Mouse (Mus musculus) heart, embryonic 12.5 days (tissue): Measurements from ENCODE around the gene Ube2e1. TPM values are rescaled to one million over a fixed set of nuclear protein-coding genes. Genes with fewer than 3 reads are reported as not detected.
"Not testable (repeated sequence)": the region's sequence is repeated elsewhere in the genome, so short reads cannot be mapped to it uniquely, and the experiment has no call there.

ENCODE experiments used
- ATAC-seq: fragments of 200-750 bp; cut with Nextera tagmentation; 2 replicates; pipeline ENCODE4 v1.8.0; 2017; ENCODE audit warnings: moderate TSS enrichment, moderate library complexity; ENCODE audit not compliant: insufficient number of reproducible peaks, low FRiP score
- H3K27ac ChIP-seq: fragments of 300-500 bp; sonication (generic); 2 replicates; pipeline ENCODE4 v1.5.1; 2016; ENCODE audit warnings: mild to moderate bottlenecking, moderate library complexity; ENCODE audit not compliant: poor library complexity, severe bottlenecking
- H3K27me3 ChIP-seq: fragments of 300-500 bp; sonication (generic); replicated peaks from 2 replicates; pipeline ENCODE4 v1.6.1; 2016; ENCODE audit warnings: mild to moderate bottlenecking, moderate library complexity
- H3K36me3 ChIP-seq: fragments of 300-500 bp; sonication (generic); 2 replicates; pipeline ENCODE4 v1.6.1; 2016; ENCODE audit warnings: mild to moderate bottlenecking, moderate library complexity
- H3K4me1 ChIP-seq: fragments of 300-500 bp; sonication (generic); replicated peaks from 2 replicates; pipeline ENCODE4 v1.6.1; 2016; ENCODE audit warnings: mild to moderate bottlenecking
- H3K4me2 ChIP-seq: fragments of 300-500 bp; sonication (generic); 2 replicates; pipeline ENCODE4 v1.6.1; 2016; ENCODE audit warnings: mild to moderate bottlenecking, moderate library complexity
- H3K4me3 ChIP-seq: fragments of 300-500 bp; sonication (generic); 2 replicates; pipeline ENCODE4 v1.5.1; 2016; ENCODE audit warnings: mild to moderate bottlenecking
- H3K9ac ChIP-seq: fragments of 300-500 bp; sonication (generic); 2 replicates; pipeline ENCODE4 v1.6.1; 2016; ENCODE audit warnings: mild to moderate bottlenecking, moderate library complexity
- H3K9me3 ChIP-seq: fragments of 300-500 bp; sonication (generic); replicated peaks from 2 replicates; pipeline ENCODE4 v1.6.1; 2016; ENCODE audit warnings: mild to moderate bottlenecking, moderate library complexity
- WGBS: fragments of 180-500 bp; shearing (Covaris S2); methylation state at CpG from one replicate; pipeline ENCODE4 v1.1.7; 2016; 5-methylcytosine and 5-hydroxymethylcytosine counted together
- polyA plus RNA-seq: library from polyadenylated mRNA; unstranded; fragments of >200 nt; fragmentation: Nextera tagmentation; extraction: Ambion mirVana; gene quantifications from 2 replicates; pipeline ENCODE4 v1.2.1, GENCODE M21; 2016

Gene Ube2e1
- polyA plus RNA-seq, 1 experiment from 2014 or later: 57.4 TPM

DNA sequence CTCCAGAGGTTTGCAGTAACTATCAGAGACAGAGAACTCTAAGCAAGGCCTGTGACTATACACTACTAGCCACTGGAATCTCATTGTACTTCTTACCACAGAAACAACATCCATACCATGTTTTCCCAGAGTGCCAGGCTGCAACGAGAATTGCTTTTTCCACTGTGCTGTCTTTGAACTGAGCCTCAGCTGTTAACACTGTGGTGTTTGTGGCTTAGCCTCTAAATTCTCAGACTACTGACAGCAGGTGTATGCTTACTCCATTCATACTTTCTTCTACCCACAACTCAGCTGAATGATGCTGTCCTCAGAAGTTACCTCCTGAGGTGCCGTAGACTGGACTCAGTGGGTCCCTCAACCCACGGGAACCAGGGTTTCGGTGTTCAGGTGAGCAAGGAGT, 89.9 kb downstream of the Ube2e1 start:
- WGBS: 86% methylated on average over 4 of the region's 4 CpGs
- H3K27me3 ChIP-seq: no peaks in the 10 kb centered on the region
- H3K36me3 ChIP-seq: no peaks in the 10 kb centered on the region
- no peak overlapping the region for H3K27ac ChIP-seq
- no peak for ATAC-seq
- H3K9ac ChIP-seq: no peak overlapping the region
- no peak overlapping the region for H3K4me3 ChIP-seq
- H3K4me2 ChIP-seq: no peak overlapping the region
- no peaks in the 10 kb centered on the region for H3K9me3 ChIP-seq
- peaks cover 4% of the 10 kb centered on the region for H3K4me1 ChIP-seq

DNA sequence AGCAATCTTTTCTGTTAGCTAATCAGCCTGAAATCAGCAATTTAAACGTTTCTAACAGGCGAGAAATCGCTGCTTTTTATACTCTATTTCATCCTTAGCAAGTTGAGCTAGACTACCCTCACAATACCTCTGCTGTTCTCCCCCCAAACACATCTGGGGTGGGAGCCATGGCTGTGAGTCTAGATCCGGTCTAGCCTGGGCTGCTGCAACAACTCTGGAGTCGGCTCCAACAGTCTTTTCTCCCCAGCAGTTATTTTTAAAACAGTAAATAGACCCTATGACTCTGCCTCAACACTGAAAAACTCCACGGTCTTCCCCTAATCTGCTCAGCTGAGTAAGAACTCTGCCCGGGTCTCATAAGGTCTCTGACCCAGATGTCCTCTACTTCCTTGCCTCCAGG, 91.5 kb downstream of the Ube2e1 start:
- H3K4me2 ChIP-seq: no peak overlapping the region
- H3K4me3 ChIP-seq: no peak overlapping the region
- H3K27me3 ChIP-seq: no peaks in the 10 kb centered on the region
- no peak overlapping the region for H3K27ac ChIP-seq
- WGBS: 58% methylated on average over 7 of the region's 7 CpGs
- ATAC-seq: no peak
- H3K36me3 ChIP-seq: no peaks in the 10 kb centered on the region
- peaks cover 7% of the 10 kb centered on the region for H3K4me1 ChIP-seq
- no peak overlapping the region for H3K9ac ChIP-seq
- H3K9me3 ChIP-seq: no peaks in the 10 kb centered on the region

DNA sequence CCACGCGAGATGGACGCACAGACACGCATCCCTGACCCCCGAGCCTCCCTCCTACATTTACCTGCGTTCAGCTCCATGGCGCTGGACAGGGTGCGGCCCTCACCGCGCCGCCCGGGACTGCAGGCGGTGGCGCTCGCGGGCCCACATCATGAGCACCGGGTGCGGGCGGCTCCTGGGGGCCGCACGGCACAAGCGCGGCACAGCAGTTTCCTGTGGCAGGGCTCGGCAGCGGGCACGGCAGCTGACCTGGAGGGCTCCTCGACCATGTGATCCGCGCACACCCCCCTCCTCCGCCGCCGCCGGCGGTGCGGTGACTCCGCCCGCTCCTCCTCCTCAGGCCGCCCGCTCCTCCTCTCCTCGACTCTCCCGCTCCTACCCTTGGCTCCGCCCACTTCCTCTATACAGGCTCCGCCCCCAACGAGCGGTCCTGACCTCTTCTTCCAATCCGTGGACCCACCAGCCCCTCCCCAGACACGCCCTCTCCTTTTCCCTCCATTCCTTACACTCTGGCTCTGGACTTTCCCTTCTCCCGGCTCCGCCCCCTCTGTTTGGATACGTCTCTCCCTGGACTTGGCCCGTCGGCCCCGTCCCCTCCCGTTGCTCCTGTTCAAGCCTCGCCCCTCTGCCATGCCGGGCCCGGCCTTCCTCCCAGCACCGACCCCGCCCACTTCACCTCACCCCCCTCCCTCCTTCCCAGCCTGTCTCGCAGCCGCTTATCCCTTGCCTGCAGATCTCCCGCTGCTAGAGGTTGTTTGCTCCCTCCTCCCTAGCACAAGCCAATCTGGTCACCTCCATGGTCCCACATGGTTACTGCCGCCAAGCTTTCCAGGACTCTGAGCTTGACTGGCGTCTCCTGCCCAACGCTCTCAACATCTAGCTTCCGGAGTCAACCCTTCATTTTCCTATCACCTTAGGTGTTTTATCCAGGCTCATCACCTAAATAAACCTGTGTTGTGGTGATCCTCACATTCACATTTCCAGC, 92.6 kb downstream of the Ube2e1 start, which contains the start of gene Nr1d2:
Gene Nr1d2 (minus strand): TSS at position 378 of the 982 bp plus-strand sequence.
- Histone ChIP-seq H3K9me3 (no peaks in the 10 kb centered on the region), H3K9ac (peak within 1 kb of the TSS; percentile 79), H3K27me3 (no peaks in the 10 kb centered on the region), H3K4me2 (peak within 1 kb of the TSS; percentile 71), H3K4me3 (peak within 1 kb of the TSS; percentile 81), H3K4me1 (peaks cover 15% of the 10 kb centered on the region), H3K27ac (peak within 1 kb of the TSS; percentile 92), H3K36me3 (no peaks in the 10 kb centered on the region)
- ATAC-seq: peak; percentile 91
- under 1% methylated on average over 64 of the region's 66 CpGs for WGBS

DNA sequence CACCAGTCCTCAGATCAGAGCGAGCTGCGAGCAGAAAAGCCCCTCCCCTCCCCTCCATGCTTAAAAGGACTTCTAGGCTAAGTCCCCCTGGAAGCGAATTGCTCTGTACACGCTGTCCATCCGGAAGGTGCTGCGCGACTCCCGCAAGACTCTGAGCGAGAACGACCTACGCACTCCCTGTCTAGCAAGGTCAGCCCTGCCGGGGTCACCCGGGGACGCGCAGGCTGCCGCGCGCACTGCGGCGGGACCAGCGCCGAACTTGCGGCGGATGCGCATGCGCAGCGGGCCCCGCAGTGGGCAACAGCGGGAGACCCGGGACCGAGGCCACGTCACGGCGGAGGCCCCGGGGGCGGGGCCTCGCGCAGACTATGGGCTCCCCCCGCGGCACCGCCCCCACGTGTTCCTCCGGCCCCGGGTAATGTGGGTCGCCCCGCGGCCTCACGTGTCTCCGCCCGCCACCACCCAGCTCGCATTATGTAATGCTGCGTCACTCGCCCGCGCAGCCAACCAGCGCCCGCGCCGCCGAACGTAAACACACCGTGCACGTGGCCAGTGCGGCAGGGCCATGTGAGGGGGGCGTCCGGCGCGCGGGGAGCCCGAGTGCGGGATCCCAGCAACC, 93.4 kb downstream of the Ube2e1 start:
- Histone ChIP-seq H3K4me3 (peak overlapping the region; percentile 81), H3K4me1 (peaks cover 15% of the 10 kb centered on the region), H3K36me3 (no peaks in the 10 kb centered on the region), H3K9me3 (no peaks in the 10 kb centered on the region), H3K4me2 (peak overlapping the region; percentile 71), H3K9ac (peak overlapping the region; percentile 79), H3K27ac (peak overlapping the region; percentile 92), H3K27me3 (no peaks in the 10 kb centered on the region)
- WGBS: under 1% methylated on average over 71 of the region's 71 CpGs
- ATAC-seq: peak; percentile 93

DNA sequence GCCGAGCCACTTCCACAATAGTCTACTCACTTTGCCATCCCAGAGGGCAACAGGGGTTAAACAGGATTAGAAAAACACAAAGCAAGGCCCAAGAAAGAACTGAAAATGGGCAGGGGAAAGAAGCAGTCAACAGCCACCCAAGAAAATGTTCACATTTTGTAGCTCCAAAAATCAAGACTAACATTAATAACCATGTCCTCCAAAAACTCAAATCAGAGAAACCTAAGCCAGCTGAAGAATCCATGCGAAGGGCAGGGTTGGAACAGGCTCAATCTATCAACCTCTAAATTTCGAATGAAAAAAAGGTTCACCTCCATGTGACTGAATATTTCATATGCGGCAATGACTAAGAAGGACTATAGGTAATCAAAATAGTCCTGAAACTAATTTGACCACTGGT, 94.3 kb downstream of the Ube2e1 start:
- no peak for ATAC-seq
- H3K27ac ChIP-seq: no peak overlapping the region
- 75% methylated on average over 4 of the region's 4 CpGs for WGBS
- peaks cover 22% of the 10 kb centered on the region for H3K4me1 ChIP-seq
- no peak overlapping the region for H3K9ac ChIP-seq
- H3K4me2 ChIP-seq: peak overlapping the region; percentile 71; the same call in 1 of the 2 replicates
- H3K36me3 ChIP-seq: no peaks in the 10 kb centered on the region
- H3K4me3 ChIP-seq: peak overlapping the region; percentile 81
- H3K9me3 ChIP-seq: no peaks in the 10 kb centered on the region
- H3K27me3 ChIP-seq: no peaks in the 10 kb centered on the region

DNA sequence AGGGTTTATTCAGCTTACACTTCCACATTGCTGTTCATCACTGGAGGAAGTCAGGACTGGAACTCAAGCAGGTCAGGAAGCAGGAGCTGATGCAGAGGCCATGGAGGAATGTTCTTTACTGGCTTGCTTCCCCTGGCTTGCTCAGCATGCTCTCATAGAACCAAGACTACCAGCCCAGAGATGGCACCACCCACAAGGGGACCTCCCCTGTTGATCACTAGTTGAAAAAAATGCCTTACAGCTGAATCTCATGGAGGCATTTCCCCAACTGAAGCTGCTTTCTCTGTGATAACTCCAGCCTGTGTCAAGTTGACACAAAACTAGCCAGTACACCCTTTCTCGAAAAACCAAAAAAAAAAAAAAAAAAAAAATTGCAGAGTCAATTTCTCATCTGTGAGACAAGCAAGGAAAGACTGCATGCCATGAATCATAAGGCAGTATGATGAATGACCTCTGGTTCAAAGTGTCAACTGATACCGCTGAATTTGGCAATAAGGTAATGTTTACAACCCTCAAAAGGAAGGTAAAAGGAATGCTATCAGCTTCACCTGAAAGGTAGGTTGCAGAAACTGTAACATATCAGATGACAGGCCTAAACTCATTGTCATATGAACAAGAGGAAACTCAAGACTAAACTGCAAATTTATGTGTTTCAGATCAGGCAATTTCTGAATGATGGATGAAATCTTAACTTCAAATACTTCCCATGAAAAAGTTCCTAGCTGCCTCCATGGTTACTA, 95.0 kb downstream of the Ube2e1 start:
- H3K4me3 ChIP-seq, H3K9ac ChIP-seq, H3K27ac ChIP-seq, H3K9me3 ChIP-seq, H3K4me2 ChIP-seq, H3K36me3 ChIP-seq, ATAC-seq, H3K27me3 ChIP-seq: not testable (repeated sequence)
- H3K4me1 ChIP-seq: peaks cover 25% of the 10 kb centered on the region
- 87% methylated on average over 2 of the region's 2 CpGs for WGBS

DNA sequence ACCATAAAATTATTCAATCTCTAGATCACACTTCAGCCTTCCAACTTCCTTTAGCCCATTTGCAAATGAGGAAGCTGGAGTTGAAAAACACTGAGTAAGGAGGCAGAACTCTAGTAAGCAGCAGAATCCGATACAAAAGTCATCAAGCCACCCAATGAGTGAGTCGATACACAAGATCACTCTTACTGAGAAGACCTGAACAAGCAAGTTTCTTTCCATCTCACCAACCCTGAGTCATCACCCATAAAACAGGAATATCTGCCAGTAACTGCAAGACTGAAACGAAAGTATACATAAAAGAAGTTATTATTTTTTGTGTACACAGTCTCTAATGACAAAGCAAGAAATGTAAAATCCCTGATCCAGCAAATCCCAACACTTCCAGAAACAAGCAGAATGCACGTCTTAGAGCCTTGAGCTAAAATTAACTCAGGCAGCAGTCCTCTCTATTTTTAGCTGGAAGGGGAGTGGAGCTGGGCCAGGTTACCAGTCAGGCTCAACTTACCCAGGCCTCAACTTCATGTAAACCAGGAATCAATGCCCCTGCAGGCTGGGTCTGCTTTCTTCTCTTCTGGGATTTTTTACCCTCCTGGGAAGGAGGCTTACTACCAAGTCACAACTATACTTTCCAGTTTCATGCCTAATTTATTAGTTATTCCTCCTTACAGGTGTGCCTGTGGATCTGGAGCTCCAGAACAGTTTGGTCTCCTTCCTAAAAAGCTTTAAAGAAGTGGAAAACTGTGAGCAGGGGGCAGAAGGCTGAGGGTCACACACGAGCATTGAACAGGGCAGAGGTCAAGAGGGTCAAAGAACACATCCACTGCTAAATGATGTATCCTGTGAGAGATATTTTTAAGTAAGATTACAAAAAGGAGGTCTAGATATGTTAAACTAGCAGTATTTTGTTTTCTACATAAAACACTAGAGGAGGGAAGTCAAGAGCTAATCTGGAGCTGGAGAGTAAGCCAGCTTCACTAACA, 97.4 kb downstream of the Ube2e1 start:
- 31% methylated on average over 5 of the region's 5 CpGs for WGBS
- Histone ChIP-seq H3K27ac (peak overlapping the region; percentile 94), H3K4me3 (no peak overlapping the region), H3K4me2 (peak overlapping the region; percentile 44), H3K9me3 (no peaks in the 10 kb centered on the region), H3K4me1 (peaks cover 25% of the 10 kb centered on the region), H3K36me3 (no peaks in the 10 kb centered on the region), H3K27me3 (no peaks in the 10 kb centered on the region), H3K9ac (0 out of 2 replicates have a peak overlapping the region, but pooled peaks have one; percentile 34)
- ATAC-seq: no peak

DNA sequence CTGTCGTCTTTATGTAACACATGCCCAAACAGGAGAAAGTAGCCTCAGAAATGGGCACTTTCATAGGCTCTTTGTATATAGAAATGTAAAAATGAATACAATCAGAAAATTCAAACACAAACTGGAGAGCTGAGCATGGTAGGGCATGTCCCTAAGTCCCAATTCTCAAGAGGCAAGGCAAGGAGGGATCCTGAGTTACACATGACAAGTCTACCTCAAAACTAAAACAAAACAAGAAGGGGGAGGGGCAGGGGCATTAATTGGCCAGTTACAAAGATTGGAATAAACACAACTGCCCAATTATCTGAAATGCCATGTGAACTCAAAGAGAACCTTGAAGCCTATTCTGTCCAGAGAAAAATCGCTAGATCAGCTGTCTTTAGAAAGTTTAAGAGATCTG, 98.6 kb downstream of the Ube2e1 start:
- 79% methylated on average over 2 of the region's 2 CpGs for WGBS
- Histone ChIP-seq H3K27ac (0 out of 2 replicates have a peak overlapping the region, but pooled peaks have one; percentile 94), H3K4me2 (no peak overlapping the region)

More for the DNA sequence above, 98.6 kb downstream of the Ube2e1 start:
- Histone ChIP-seq H3K9me3 (no peaks in the 10 kb centered on the region), H3K27me3 (no peaks in the 10 kb centered on the region), H3K4me1 (peaks cover 25% of the 10 kb centered on the region), H3K4me3 (no peak overlapping the region), H3K36me3 (no peaks in the 10 kb centered on the region), H3K9ac (no peak overlapping the region)
- ATAC-seq: no peak
